Mouse (Mus musculus) forebrain, embryonic 15.5 days (tissue): ENCODE measurements around the gene Lrp1. TPM values are rescaled to one million over a fixed set of nuclear protein-coding genes. Genes with fewer than 3 reads are reported as not detected.

Source experiments
- ATAC-seq: fragments of 200-750 bp; cut with Nextera tagmentation; replicated peaks from 2 replicates; pipeline ENCODE4 v1.8.0; 2017; ENCODE audit warnings: mild to moderate bottlenecking, moderate TSS enrichment, moderate library complexity
- H3K27ac ChIP-seq: fragments of 300-500 bp; sonication (generic); replicated peaks from 2 replicates; pipeline ENCODE4 v1.5.1; 2015; ENCODE audit warnings: mild to moderate bottlenecking, inconsistent platforms
- H3K27me3 ChIP-seq: fragments of 300-500 bp; sonication (generic); 2 replicates; pipeline ENCODE4 v1.6.1; 2015; ENCODE audit warnings: inconsistent platforms
- H3K36me3 ChIP-seq: fragments of 300-500 bp; sonication (generic); 2 replicates; pipeline ENCODE4 v1.6.1; 2015; ENCODE audit warnings: mild to moderate bottlenecking, inconsistent platforms
- H3K4me1 ChIP-seq: fragments of 300-500 bp; sonication (generic); 2 replicates; pipeline ENCODE4 v1.6.1; 2015; ENCODE audit warnings: inconsistent platforms
- H3K4me2 ChIP-seq: fragments of 300-500 bp; sonication (generic); replicated peaks from 2 replicates; pipeline ENCODE4 v1.6.1; 2015; ENCODE audit warnings: mild to moderate bottlenecking, inconsistent platforms
- H3K4me3 ChIP-seq: fragments of 300-500 bp; sonication (generic); 2 replicates; pipeline ENCODE4 v1.5.1; 2015; ENCODE audit warnings: mild to moderate bottlenecking, inconsistent platforms
- H3K9ac ChIP-seq: fragments of 300-500 bp; sonication (generic); replicated peaks from 2 replicates; pipeline ENCODE4 v1.6.1; 2015; ENCODE audit warnings: mild to moderate bottlenecking, inconsistent platforms
- H3K9me3 ChIP-seq: fragments of 300-500 bp; sonication (generic); 2 replicates; pipeline ENCODE4 v1.6.1; 2016; ENCODE audit warnings: inconsistent platforms
- WGBS: fragments of 180-500 bp; shearing (Covaris S2); methylation state at CpG from one replicate; pipeline ENCODE4 v1.1.7; 2015; ENCODE audit warnings: mixed read lengths; 5-methylcytosine and 5-hydroxymethylcytosine counted together
- polyA plus RNA-seq: library from polyadenylated mRNA; unstranded; fragments of >200 nt; fragmentation: Nextera tagmentation; extraction: Ambion mirVana; gene quantifications from 2 replicates; pipeline ENCODE4 v1.2.1, GENCODE M21; 2015

Lrp1 gene
- polyA plus RNA-seq, 1 experiment from 2014 or later: 93.1 TPM

DNA sequence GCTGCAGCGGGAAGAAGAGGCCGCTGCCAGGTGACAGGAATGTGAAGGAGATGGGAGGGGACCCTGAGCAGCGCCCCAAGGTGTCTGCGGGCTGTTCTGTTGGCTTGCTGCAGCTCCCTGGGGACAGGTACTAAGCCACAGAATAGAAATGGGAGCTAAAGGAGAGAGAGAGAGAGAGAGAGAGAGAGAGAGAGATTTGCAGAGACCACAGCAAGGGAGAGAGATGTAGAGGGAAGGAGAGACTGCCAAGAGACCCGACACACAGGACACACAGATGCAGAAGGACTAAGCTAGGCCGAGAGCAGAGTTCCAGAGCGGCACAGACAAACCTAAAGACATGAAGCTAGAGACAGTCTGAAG, 108.7 kb downstream of the Lrp1 start:
- Histone ChIP-seq H3K4me3 (peak overlapping the region; percentile 51), H3K27me3 (peaks cover 11% of the 10 kb centered on the region; the same call in 1 of the 2 replicates), H3K9me3 (no peaks in the 10 kb centered on the region), H3K27ac (peak overlapping the region; percentile 99), H3K4me2 (peak overlapping the region; percentile 95), H3K4me1 (peaks cover 69% of the 10 kb centered on the region), H3K36me3 (no peaks in the 10 kb centered on the region), H3K9ac (peak overlapping the region; percentile 91)
- no peak for ATAC-seq
- WGBS: 5% methylated on average over 7 of the region's 7 CpGs

DNA sequence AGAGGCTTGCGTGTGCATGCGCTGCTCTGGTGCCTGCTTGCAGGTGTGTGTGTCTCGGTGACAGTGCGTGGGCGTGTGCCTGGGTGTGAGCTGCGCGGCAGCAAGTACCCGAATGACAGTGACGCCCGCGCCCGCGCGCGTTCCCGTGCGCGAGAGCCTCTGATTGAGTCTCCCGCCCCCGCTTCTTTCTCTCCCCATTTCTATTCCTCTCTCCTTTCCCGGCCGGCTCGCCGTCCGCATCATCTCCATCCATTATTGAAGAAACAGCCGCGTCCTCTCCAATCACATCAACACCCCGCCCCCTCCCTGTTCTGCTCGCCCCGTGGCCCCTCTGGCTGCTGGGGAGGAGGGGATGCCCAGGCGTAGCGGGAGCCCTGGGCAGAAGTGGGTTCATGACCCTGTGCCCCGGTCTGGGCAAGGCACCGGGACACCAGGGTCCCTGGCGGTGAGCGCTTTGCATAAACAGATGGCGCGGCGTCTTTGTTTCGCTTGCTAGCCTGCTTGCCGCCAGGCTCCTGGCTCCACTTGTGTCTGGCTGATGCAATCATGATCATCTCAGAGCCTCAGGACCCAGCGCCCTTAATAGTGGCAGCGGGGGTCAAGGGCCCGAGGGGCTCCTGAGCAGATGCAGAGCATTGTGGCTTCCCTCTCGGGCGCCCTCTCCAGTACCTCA, 109.2 kb downstream of the Lrp1 start:
- H3K4me2 ChIP-seq: peak overlapping the region; percentile 95
- no peaks in the 10 kb centered on the region for H3K9me3 ChIP-seq
- H3K27ac ChIP-seq: peak overlapping the region; percentile 99
- H3K9ac ChIP-seq: peak overlapping the region; percentile 91
- peak overlapping the region; percentile 51 for H3K4me3 ChIP-seq
- peak; percentile 5; the same call in 1 of the 2 replicates for ATAC-seq
- H3K27me3 ChIP-seq: peaks cover 11% of the 10 kb centered on the region; the same call in 1 of the 2 replicates
- under 1% methylated on average over 46 of the region's 46 CpGs for WGBS
- peaks cover 69% of the 10 kb centered on the region for H3K4me1 ChIP-seq
- no peaks in the 10 kb centered on the region for H3K36me3 ChIP-seq

DNA sequence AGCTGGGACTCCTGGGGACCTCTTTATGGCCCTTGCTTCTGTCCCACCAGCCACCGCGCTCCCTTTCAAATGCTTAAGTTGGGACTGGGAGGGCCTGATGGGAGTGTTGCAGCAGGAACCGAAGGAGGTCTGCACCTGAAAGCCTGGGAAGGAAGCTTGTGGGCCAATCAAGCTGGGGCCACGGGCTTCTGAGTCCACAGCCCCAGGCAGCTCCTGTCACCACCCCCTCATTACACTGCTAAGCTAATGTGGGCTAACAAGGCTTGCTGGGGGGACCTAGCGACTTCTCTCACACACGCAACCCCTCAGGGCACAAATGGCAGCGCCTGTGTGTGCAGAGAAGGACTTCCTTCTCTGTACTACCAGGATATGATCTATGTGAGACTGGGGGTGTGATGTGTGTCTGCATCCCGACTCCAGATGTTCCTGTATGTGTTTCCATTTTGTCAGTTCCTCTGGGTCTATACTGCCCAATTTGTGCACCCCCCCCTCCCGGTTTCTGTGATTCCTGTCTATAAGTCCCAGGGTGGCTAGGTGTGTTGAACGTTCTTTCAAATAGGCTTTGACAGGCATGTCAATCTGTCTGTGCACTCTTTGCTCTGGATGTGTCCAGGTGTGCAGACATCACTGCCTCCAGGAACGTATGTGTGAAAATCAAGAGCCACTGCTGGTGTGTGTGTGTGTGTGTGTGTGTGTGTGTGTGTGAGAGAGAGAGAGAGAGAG, 109.9 kb downstream of the Lrp1 start:
- H3K27me3 ChIP-seq: peaks cover 11% of the 10 kb centered on the region; the same call in 1 of the 2 replicates
- H3K4me1 ChIP-seq: peaks cover 65% of the 10 kb centered on the region
- H3K36me3 ChIP-seq: no peaks in the 10 kb centered on the region
- H3K9ac ChIP-seq: peak overlapping the region; percentile 91; the same call in 1 of the 2 replicates
- 8% methylated on average over 11 of the region's 11 CpGs for whole genome bisulfite sequencing
- H3K4me2 ChIP-seq: peak overlapping the region; percentile 95
- H3K4me3 ChIP-seq: peak overlapping the region; percentile 51
- H3K27ac ChIP-seq: peak overlapping the region; percentile 99
- no peaks in the 10 kb centered on the region for H3K9me3 ChIP-seq
- no peak for ATAC-seq

DNA sequence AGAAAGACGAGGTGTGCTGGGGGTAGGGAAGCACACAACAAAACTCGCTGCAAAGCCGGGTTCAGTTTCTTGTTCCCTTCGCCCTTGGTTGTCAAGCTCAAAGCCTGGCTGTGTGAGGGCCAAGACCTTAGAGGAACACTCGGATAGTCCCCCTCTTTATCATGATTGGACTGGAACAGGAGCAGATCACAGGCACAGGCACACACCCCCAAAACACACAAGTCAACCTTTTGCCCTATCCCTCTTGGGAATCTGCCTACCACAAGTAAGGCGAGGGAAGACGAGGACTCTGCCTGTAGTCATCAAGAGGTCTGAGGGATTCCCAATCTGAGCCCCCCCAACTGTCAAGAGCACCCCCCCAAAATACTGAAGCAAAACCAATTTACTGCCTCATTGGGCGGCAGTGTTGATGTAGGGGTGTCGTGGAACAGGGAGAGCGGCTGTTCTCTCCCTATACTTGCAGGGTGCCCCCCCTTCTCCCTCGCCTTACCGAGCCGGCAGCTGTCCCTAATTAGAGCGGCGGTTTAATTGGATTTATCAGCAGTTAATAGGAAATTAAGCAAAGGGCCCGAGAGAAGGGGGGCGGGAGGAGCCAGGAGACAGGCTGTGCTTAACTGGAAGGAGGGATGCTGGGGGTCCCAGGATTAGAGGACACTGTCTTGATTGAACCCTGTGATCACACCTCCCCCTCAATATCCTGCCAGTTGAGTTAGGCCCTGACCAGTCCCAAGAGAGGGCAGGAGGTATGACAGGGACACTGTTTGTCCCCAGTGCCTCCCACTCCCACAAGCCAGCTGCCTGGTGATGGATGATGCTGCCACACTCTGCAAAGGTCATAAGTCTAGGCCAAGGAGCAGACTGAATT, 110.9 kb downstream of the Lrp1 start:
- peak overlapping the region; percentile 99 for H3K27ac ChIP-seq
- no peaks in the 10 kb centered on the region for H3K36me3 ChIP-seq
- no peaks in the 10 kb centered on the region for H3K9me3 ChIP-seq
- peaks cover 65% of the 10 kb centered on the region for H3K4me1 ChIP-seq
- peak overlapping the region; percentile 43 for H3K4me3 ChIP-seq
- H3K9ac ChIP-seq: peak overlapping the region; percentile 37
- 2% methylated on average over 17 of the region's 17 CpGs for WGBS
- ATAC-seq: peak; percentile 33
- 0 out of 2 replicates have a peak, but pooled peaks cover 9% of the 10 kb centered on the region for H3K27me3 ChIP-seq
- peak overlapping the region; percentile 95 for H3K4me2 ChIP-seq

DNA sequence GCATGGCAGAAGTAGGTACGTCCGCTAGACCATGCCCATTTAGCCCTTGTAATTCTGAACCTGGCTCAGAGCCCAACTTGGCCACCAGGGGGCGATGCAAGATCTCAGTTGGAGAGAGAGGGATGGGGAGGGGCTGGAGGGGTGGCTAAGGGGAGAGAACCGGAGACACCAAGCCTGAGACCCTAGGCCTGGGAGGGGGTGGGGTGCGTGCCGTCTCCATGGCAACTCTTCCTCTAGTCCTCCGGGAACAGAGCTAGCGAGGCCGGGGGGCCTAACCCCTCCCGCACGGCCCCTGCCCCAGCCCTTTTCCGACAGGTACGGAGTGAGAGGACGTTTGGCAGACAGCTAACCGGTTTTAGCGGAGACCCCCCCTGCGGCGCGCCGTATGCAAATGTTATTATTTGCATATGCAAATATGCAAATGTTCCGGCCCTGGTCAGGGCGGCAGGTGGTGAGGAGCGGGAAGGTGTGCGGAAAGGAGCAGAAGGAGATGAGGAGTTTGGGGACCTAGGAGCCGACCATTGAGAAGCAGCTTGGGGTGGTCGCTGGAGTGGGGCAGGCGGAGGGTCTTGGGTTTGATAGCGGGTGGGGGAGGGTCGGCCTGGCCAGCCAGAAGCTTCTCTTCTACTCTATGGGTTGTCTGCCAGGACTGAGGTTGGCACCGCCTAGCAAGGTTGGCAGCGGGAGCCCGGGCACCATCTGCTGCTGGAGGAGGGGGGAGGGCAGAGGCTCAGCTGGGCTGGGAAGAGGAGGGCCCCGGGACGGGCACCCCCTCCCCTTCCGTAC, 111.7 kb downstream of the Lrp1 start:
- peak overlapping the region; percentile 99 for H3K27ac ChIP-seq
- H3K27me3 ChIP-seq: 0 out of 2 replicates have a peak, but pooled peaks cover under 1% of the 10 kb centered on the region
- H3K4me1 ChIP-seq: peaks cover 64% of the 10 kb centered on the region
- peak; percentile 62 for ATAC-seq
- H3K36me3 ChIP-seq: no peaks in the 10 kb centered on the region
- H3K4me3 ChIP-seq: peak overlapping the region; percentile 43
- H3K4me2 ChIP-seq: peak overlapping the region; percentile 95
- H3K9me3 ChIP-seq: no peaks in the 10 kb centered on the region
- peak overlapping the region; percentile 37 for H3K9ac ChIP-seq
- WGBS: under 1% methylated on average over 35 of the region's 35 CpGs

DNA sequence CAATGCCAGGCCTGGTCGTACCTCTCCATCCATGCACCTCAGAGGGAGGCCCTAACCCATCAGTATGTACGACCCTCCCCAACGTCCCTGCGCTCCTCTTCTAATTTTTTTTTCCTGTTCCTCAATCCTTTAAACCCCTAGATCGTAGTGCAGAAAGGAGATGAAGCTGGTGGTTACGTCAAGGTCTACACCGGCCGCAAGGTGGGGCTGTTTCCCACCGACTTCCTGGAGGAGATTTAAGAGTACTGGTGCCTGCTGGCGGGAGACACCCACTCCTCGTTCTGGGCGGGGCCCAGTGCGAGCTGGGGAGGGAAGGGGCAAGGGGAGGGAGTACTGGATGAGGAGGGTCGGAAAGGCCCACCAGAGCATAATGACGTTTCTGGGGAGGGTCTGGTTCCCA, 112.7 kb downstream of the Lrp1 start:
- Histone ChIP-seq H3K9me3 (no peaks in the 10 kb centered on the region), H3K9ac (0 out of 2 replicates have a peak overlapping the region, but pooled peaks have one; percentile 8), H3K27ac (peak overlapping the region; percentile 99), H3K4me2 (peak overlapping the region; percentile 95), H3K4me3 (peak overlapping the region; percentile 43), H3K36me3 (no peaks in the 10 kb centered on the region; the same call in 1 of the 2 replicates), H3K4me1 (peaks cover 54% of the 10 kb centered on the region), H3K27me3 (no peaks in the 10 kb centered on the region)
- WGBS: 4% methylated on average over 15 of the region's 15 CpGs
- ATAC-seq: no peak

DNA sequence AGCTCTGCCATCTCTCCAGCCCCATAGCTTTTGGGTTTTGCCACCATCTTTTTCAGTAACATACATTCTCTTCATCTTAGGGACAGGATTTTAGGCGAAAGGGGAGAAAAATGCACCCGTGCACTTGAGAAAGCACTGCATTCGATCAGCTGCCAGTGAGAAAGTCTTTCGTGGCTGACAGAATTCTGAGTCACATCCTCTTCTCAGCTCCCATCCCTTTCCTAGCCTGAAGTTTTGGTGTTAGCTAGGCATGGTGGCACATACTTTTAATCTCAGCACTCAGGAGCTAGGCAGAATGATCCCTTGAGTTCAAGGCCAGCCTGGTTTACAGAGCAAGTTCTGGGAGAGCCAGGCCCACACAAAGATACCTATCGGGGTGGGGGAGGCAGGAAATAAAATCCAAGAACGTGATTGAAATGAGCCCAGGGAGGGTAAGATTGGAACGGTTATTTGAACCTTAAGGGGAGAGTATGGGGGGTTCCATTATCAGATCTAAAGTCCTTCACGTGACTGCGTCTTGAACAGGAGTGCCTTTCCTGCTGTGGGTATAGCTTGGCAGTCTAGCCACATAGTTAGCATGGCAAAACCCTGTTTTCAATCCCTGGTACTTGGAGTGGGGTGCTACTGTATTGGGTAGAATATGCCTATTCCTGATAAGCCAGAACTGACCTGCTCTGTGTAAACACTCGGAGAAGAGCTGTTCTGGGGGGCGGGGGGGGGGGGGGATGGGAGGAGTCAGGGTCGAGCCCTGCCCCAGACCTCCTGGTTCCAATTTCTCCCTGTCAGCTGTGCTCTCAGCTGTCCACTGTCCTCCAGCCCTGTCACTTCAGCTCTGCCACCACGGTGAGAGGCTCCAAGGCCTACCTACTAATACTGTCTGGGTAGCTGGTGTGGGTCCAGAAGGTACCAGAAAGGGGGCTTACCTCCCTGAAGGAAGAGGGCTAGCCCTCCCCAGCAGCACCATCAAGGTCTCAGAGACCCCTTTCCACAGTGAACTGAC, 119.8 kb downstream of the Lrp1 start, which contains the start of gene Stac3:
TSS of gene Stac3 (plus strand) at position 793 of the 1,000 bp plus-strand sequence.
- whole genome bisulfite sequencing: 82% methylated on average over 13 of the region's 13 CpGs
- Histone ChIP-seq H3K36me3 (peaks cover 38% of the 10 kb centered on the region), H3K9ac (no peak within 1 kb of the TSS)

DNA sequence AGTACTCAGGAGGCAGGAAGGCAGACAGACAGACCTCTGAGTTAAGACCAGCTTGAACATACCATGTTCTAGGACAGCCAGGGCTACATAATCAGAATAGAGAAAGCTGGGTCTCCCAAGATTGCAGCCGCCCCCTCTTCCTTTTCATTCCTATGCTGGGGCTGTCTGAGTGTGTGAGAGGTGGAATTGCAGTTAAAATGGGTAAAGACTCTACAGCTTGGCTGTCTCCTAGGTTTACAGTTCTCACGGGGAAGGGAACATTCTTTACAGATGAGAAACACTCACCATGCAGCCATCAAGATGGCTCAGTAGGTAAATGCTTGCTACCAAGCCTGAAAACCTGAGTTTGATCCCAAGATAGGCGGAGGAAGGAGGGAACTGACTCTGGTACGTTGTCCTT, 120.9 kb downstream of the Lrp1 start:
- H3K4me3 ChIP-seq: no peak overlapping the region
- H3K27me3 ChIP-seq: no peaks in the 10 kb centered on the region
- H3K4me2 ChIP-seq: no peak overlapping the region
- H3K9ac ChIP-seq: no peak overlapping the region
- H3K9me3 ChIP-seq: no peaks in the 10 kb centered on the region
- 82% methylated on average over 4 of the region's 4 CpGs for WGBS
- ATAC-seq: no peak
- H3K4me1 ChIP-seq: no peaks in the 10 kb centered on the region
- H3K36me3 ChIP-seq: peaks cover 48% of the 10 kb centered on the region
- H3K27ac ChIP-seq: no peak overlapping the region

More for the DNA sequence above, 119.8 kb downstream of the Lrp1 start, which contains the start of gene Stac3:
- ATAC-seq: no peak
- Histone ChIP-seq H3K27ac (no peak within 1 kb of the TSS), H3K4me1 (no peaks in the 10 kb centered on the region), H3K27me3 (no peaks in the 10 kb centered on the region), H3K9me3 (no peaks in the 10 kb centered on the region), H3K4me2 (no peak within 1 kb of the TSS), H3K4me3 (no peak within 1 kb of the TSS)

DNA sequence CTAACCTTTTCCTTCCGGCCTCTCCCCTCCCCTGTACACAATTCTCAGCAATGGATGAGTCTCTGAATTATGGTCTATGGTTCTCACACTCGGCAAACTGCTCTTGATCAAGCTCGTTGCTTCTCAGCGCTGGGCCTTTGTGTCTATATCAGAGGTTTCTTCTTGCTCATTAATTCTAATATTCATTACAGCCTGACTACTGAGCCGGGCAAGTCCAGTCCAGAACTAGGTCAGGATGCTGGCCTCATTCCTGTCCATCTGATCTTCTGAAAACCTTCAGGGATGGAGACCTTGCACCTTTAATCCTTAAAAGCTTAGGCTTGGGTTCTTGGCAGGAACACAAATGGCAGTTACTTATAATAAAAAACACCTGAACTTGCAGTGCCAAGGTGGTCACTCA, 121.4 kb downstream of the Lrp1 start:
- H3K36me3 ChIP-seq: peaks cover 53% of the 10 kb centered on the region
- 74% methylated on average over 5 of the region's 5 CpGs for WGBS
- H3K4me3 ChIP-seq: no peak overlapping the region
- no peaks in the 10 kb centered on the region for H3K27me3 ChIP-seq
- H3K9me3 ChIP-seq: no peaks in the 10 kb centered on the region
- ATAC-seq: no peak
- H3K4me2 ChIP-seq: no peak overlapping the region
- no peak overlapping the region for H3K9ac ChIP-seq
- no peak overlapping the region for H3K27ac ChIP-seq
- no peaks in the 10 kb centered on the region for H3K4me1 ChIP-seq

DNA sequence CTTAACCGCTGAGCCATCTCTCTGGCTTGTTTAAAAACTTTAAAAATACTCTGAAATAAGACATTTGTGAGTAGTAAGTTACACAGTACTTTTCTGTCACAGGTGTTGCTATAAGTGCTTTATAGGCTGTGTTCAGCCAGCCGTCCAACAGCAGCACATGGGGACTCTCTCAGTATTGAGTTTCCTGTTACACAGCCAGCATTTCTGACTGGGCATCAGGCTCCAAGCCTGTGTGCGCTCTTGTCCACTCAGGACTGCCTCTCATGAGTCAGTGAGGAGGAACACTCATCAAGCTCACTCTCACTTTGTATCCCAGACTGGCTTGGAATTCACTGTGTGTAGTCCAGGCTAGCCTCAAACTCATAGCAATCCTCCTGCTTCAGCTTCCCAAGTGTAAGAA, 124.8 kb downstream of the Lrp1 start:
- Histone ChIP-seq H3K27ac (no peak overlapping the region), H3K36me3 (peaks cover 77% of the 10 kb centered on the region), H3K9ac (no peak overlapping the region), H3K4me2 (no peak overlapping the region), H3K27me3 (no peaks in the 10 kb centered on the region), H3K4me3 (no peak overlapping the region), H3K4me1 (no peaks in the 10 kb centered on the region), H3K9me3 (no peaks in the 10 kb centered on the region)
- ATAC-seq: no peak
- 98% methylated on average over 3 of the region's 3 CpGs for WGBS
